ENCODE assay signal across 35 mouse cellular contexts in the genomic region with DNA sequence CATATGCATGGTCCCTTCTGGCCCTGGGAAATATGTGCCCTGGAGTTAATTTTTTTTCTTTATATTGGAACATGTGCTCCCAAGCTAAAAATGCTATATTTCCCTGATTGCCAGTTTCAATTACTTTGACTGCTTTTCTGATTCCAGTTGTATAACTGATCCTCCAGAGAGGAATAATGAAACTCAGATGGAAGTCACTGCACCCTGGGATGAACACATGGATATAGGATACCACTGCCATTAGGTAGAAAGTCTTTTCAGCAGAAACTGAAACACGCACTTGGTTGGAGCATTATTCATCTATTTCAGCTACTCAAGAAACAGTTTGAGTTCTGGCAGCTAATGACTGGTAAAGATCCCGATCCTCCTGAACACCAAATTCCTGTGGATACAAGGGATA.
"Had no signal": no experiment of that assay in that cellular context is flagged by ENCODE, and none has a peak within 500 bp of the region (broad histone marks: within the 10 kb centered on the region; RNA-seq: fewer than 3 reads in every experiment).

No protein-coding gene starts in this region.

- H3K27me3 ChIP-seq: heart, embryonic 12.5 days; heart, embryonic 13.5 days; heart, embryonic 15.5 days; hindbrain, embryonic 12.5 days; hindbrain, embryonic 13.5 days; hindbrain, embryonic 15.5 days; intestine, embryonic 15.5 days; kidney, embryonic 15.5 days had no signal

- H3K4me1 ChIP-seq: heart, embryonic 15.5 days; hindbrain, embryonic 12.5 days; hindbrain, embryonic 13.5 days; hindbrain, embryonic 15.5 days; intestine, embryonic 15.5 days had no signal

- H3K4me3 ChIP-seq: heart, embryonic 12.5 days; heart, embryonic 13.5 days; heart, embryonic 15.5 days; hindbrain, embryonic 10.5 days; hindbrain, embryonic 12.5 days; hindbrain, embryonic 13.5 days; hindbrain, embryonic 15.5 days; intestine, embryonic 15.5 days; kidney, embryonic 15.5 days; layer of hippocampus, adult 2 months; left cerebral cortex, adult 2 months had no signal

- H3K9ac ChIP-seq: heart, embryonic 12.5 days; heart, embryonic 13.5 days; heart, embryonic 15.5 days; hindbrain, embryonic 12.5 days; hindbrain, embryonic 13.5 days; hindbrain, embryonic 14.5 days; hindbrain, embryonic 15.5 days; intestine, embryonic 15.5 days; kidney, embryonic 15.5 days had no signal

- H3K27ac ChIP-seq: heart, embryonic 13.5 days; heart, embryonic 15.5 days; hindbrain, embryonic 10.5 days; hindbrain, embryonic 12.5 days; hindbrain, embryonic 13.5 days; hindbrain, embryonic 14.5 days; hindbrain, embryonic 15.5 days; hindbrain, postnatal 0 days; intestine, embryonic 15.5 days; kidney, embryonic 15.5 days; kidney, postnatal 0 days; layer of hippocampus, adult 2 months; left cerebral cortex, adult 2 months had no signal

- H3K4me2 ChIP-seq: heart, embryonic 11.5 days; heart, embryonic 12.5 days; heart, embryonic 13.5 days; heart, embryonic 15.5 days; hindbrain, embryonic 12.5 days; hindbrain, embryonic 13.5 days; hindbrain, embryonic 14.5 days; hindbrain, embryonic 15.5 days; intestine, embryonic 15.5 days; kidney, embryonic 15.5 days had no signal

- DNase-seq: heart, postnatal 10 days; heart, postnatal 14 days; heart, postnatal 36 days; heart, postnatal 4 days; kidney, adult 11 months; kidney, adult 18-20 months; kidney, adult 2 months; kidney, adult 8-10 months; kidney, adult 9 months; kidney, postnatal 10 days; kidney, postnatal 14 days; kidney, postnatal 25 days; kidney, postnatal 36 days; kidney, postnatal 4 days; layer of hippocampus, adult 9-11 months; layer of hippocampus, postnatal 36 days had no signal

- H3K36me3 ChIP-seq: heart, embryonic 12.5 days; heart, embryonic 15.5 days; hindbrain, embryonic 10.5 days; hindbrain, embryonic 12.5 days; intestine, embryonic 15.5 days had no signal

- H3K9me3 ChIP-seq: heart, embryonic 12.5 days; heart, embryonic 13.5 days; heart, embryonic 15.5 days; hindbrain, embryonic 10.5 days; hindbrain, embryonic 12.5 days; hindbrain, embryonic 13.5 days; hindbrain, embryonic 15.5 days; intestine, embryonic 15.5 days; kidney, embryonic 15.5 days had no signal

- ATAC-seq: hindbrain, embryonic 16.5 days; hindbrain, postnatal 0 days; inflammation-experienced regulatory T-cells, adult 6 months; intestine, embryonic 15.5 days; intestine, embryonic 16.5 days; intestine, postnatal 0 days had no signal
